Mouse (Mus musculus): ENCODE measurements around the gene Rcn1. TPM values are rescaled to one million over a fixed set of nuclear protein-coding genes. Genes with fewer than 3 reads are reported as not detected.
A peak's percentile ranks its signal among the peaks of the same experiment; 100 is the strongest.

Rcn1 gene
- polyA plus RNA-seq, 1 experiment from 2014 or later = 61.2 TPM

DNA sequence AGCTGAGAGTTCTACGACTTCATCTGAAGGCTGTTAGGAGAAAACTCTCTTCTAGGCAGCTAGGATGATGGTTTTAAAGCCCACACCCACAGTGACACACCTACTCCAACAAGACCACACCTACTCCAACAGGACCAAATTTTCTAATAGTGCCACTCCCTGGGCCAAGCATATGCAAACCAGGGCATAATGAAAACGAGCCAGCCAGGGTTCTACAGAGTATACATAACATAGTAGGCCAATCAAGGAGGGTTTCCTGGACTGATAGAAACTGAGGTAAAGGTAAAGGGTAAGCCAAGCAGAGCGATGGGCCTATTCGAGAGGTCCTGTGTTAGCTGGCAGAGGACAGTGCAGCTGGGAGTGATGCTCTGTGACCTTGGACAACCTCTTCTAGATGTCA, 1.4 kb upstream of the Rcn1 start:
- WGBS = 90% methylated on average over 4 of the region's 4 CpGs

DNA sequence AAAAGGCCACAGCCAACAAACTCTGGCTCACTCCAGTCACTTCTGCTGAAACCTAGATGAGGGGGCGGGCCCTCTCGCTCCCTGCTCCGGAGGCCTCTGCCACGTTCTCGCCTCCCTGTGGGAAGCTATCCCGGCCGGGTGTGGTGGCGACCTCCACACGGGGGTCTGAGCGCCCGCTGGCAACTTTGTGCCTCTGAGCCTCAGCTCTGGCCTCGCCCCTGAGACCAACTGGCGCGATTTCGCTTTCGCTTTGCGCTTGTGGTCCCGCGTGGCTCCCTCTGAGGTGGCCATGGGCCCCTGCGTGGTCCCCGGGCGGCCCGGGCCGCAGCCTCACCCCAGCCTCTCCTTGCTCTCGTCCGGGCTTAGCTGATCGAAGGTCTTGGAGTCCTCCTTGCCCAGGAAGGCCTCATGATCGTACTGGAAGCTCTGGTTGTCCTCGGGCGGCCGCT, 459 bp downstream of the Rcn1 start:
- peak; percentile 52 for ATAC-seq (ENCODE audit: low FRiP score)
- H3K27me3 ChIP-seq (ENCODE audit: control insufficient read depth, insufficient read depth, low read length) = peaks cover 14% of the 10 kb centered on the region; the same call in 1 of the 2 replicates

More for the DNA sequence above, 1.4 kb upstream of the Rcn1 start:
- H3K4me3 ChIP-seq (replicated peaks; ENCODE audit: low read length) = no peak overlapping the region
- no peak overlapping the region for H3K27ac ChIP-seq
- H3K9me3 ChIP-seq (ENCODE audit: control insufficient read depth, low read length) = no peaks in the 10 kb centered on the region
- H3K27me3 ChIP-seq (ENCODE audit: control insufficient read depth, insufficient read depth, low read length) = peaks cover 14% of the 10 kb centered on the region; the same call in 1 of the 2 replicates
- H3K9ac ChIP-seq = no peak overlapping the region
- H3K4me1 ChIP-seq (replicated peaks; ENCODE audit: control insufficient read depth, insufficient read depth, low read length) = no peaks in the 10 kb centered on the region
- no peaks in the 10 kb centered on the region for H3K36me3 ChIP-seq (replicated peaks; ENCODE audit: control insufficient read depth, insufficient read depth)
- ATAC-seq (ENCODE audit: low FRiP score) (no peak), DNase-seq (ENCODE audit: low spot score) (no peak)
- no peak overlapping the region for H3K4me2 ChIP-seq (replicated peaks)

DNA sequence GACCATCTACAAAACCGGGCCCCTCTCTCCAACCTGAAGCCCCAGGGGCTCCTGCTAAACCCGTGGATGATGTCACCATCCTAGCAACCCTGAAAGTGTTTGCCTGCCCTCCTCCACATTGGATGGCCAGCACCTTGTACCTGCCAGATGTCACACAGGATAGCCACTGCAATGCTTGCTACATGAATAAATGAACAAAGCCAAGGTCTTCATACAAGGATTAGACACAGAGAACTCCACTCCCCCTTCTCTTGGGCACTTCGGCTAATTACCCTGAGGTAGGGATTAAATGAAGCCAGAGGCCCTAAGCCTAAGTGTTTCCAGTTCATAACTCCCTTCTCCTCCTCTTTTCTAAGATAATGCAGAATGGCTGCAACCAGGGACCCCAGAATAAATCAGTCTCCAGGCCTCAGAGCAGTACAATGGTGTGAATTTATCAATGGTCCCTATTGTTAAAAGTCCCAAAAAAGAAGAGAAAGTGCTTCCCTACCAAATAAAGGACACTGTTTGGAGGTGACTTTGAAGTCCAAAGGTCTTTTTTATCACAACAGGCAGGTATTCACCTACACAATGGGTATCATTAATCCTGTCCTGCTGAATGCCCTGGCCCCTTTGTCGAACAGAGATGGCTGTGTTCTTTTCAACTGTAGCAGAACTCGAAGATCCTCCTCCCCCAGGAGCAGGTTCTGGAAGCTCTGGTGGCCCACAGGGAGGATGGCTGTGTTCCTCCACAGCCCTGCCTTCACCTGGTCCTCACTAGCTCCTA, 1.5 kb downstream of the Rcn1 start:
- no peaks in the 10 kb centered on the region for H3K9me3 ChIP-seq (ENCODE audit: control insufficient read depth, low read length)
- peak overlapping the region; percentile 79; the same call in 1 of the 2 replicates for H3K27ac ChIP-seq
- no peaks in the 10 kb centered on the region for H3K4me1 ChIP-seq (replicated peaks; ENCODE audit: control insufficient read depth, insufficient read depth, low read length)
- 37% methylated on average over 5 of the region's 5 CpGs for WGBS
- DNase-seq (ENCODE audit: low spot score) (no peak), ATAC-seq (ENCODE audit: low FRiP score) (no peak)
- 0 out of 2 replicates have a peak overlapping the region, but pooled peaks have one; percentile 77 for H3K9ac ChIP-seq
- peak overlapping the region; percentile 66 for H3K4me3 ChIP-seq (replicated peaks; ENCODE audit: low read length)
- H3K27me3 ChIP-seq (ENCODE audit: control insufficient read depth, insufficient read depth, low read length) = peaks cover 14% of the 10 kb centered on the region; the same call in 1 of the 2 replicates
- peaks cover 3% of the 10 kb centered on the region; the same call in 1 of the 2 replicates for H3K36me3 ChIP-seq (replicated peaks; ENCODE audit: control insufficient read depth, insufficient read depth)
- peak overlapping the region; percentile 99 for H3K4me2 ChIP-seq (replicated peaks)

More for the DNA sequence above, 459 bp downstream of the Rcn1 start:
- Histone ChIP-seq H3K4me2 (replicated peaks) (peak overlapping the region; percentile 99), H3K9me3 (ENCODE audit: control insufficient read depth, low read length) (no peaks in the 10 kb centered on the region), H3K36me3 (replicated peaks; ENCODE audit: control insufficient read depth, insufficient read depth) (no peaks in the 10 kb centered on the region), H3K4me1 (replicated peaks; ENCODE audit: control insufficient read depth, insufficient read depth, low read length) (no peaks in the 10 kb centered on the region), H3K9ac (peak overlapping the region; percentile 77), H3K27ac (peak overlapping the region; percentile 79), H3K4me3 (replicated peaks; ENCODE audit: low read length) (peak overlapping the region; percentile 66)
- WGBS = 2% methylated on average over 31 of the region's 31 CpGs
- no peak for DNase-seq (ENCODE audit: low spot score)

DNA sequence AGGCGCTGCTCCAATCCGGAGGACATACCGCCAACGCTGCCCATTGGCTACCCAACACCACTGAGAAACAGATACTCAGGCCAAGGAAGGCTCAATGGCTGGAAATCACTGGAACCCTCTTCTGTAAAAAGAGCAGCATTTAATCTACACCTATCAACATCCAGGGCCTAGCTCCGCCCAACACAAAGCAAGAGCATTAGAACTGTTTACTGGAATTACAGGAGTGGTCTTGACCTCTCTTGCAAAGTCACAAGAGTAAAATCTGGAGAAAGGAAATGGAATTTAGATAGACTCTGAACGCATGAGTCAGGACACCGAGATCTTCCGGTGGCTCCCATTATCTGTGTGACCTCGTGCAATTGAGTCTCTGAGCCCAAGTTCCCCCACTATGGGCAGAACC, 3.1 kb downstream of the Rcn1 start:
- no peak overlapping the region for H3K4me3 ChIP-seq (replicated peaks; ENCODE audit: low read length)
- H3K9me3 ChIP-seq (ENCODE audit: control insufficient read depth, low read length) = no peaks in the 10 kb centered on the region
- WGBS = 96% methylated on average over 9 of the region's 9 CpGs

DNA sequence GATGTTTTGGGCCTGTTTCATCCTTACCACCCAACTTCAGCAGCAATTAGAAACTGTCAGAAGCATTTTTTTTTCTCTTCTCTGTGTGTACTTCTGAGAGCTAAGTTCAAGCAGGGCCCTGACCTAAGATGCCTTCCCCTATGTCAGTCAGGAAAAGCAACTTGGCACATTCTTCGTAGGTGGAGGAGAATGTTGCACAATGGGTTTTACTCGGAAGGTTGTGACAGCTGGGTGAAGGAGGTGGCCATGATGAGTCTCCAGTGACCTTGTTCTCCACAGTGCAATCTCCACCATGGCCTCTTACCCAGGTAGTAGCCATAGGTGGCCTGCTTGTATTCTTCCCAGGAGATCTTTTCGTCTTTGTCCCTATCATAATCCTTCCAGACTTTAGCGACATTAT, 4.7 kb downstream of the Rcn1 start:
- Histone ChIP-seq H3K36me3 (replicated peaks; ENCODE audit: control insufficient read depth, insufficient read depth) (peaks cover 3% of the 10 kb centered on the region; the same call in 1 of the 2 replicates), H3K27me3 (ENCODE audit: control insufficient read depth, insufficient read depth, low read length) (peaks cover 11% of the 10 kb centered on the region; the same call in 1 of the 2 replicates), H3K9me3 (ENCODE audit: control insufficient read depth, low read length) (no peaks in the 10 kb centered on the region), H3K4me2 (replicated peaks) (no peak overlapping the region), H3K27ac (no peak overlapping the region), H3K4me3 (replicated peaks; ENCODE audit: low read length) (no peak overlapping the region), H3K4me1 (replicated peaks; ENCODE audit: control insufficient read depth, insufficient read depth, low read length) (no peaks in the 10 kb centered on the region), H3K9ac (no peak overlapping the region)
- no peak for ATAC-seq (ENCODE audit: low FRiP score)
- WGBS = 95% methylated on average over 4 of the region's 4 CpGs
- no peak for DNase-seq (ENCODE audit: low spot score)

More for the DNA sequence above, 3.1 kb downstream of the Rcn1 start:
- no peak overlapping the region for H3K9ac ChIP-seq
- peaks cover 3% of the 10 kb centered on the region; the same call in 1 of the 2 replicates for H3K36me3 ChIP-seq (replicated peaks; ENCODE audit: control insufficient read depth, insufficient read depth)
- no peak for ATAC-seq (ENCODE audit: low FRiP score)
- no peak overlapping the region for H3K4me2 ChIP-seq (replicated peaks)
- no peak overlapping the region for H3K27ac ChIP-seq
- H3K27me3 ChIP-seq (ENCODE audit: control insufficient read depth, insufficient read depth, low read length) = peaks cover 14% of the 10 kb centered on the region; the same call in 1 of the 2 replicates
- DNase-seq (ENCODE audit: low spot score) = no peak
- H3K4me1 ChIP-seq (replicated peaks; ENCODE audit: control insufficient read depth, insufficient read depth, low read length) = no peaks in the 10 kb centered on the region

DNA sequence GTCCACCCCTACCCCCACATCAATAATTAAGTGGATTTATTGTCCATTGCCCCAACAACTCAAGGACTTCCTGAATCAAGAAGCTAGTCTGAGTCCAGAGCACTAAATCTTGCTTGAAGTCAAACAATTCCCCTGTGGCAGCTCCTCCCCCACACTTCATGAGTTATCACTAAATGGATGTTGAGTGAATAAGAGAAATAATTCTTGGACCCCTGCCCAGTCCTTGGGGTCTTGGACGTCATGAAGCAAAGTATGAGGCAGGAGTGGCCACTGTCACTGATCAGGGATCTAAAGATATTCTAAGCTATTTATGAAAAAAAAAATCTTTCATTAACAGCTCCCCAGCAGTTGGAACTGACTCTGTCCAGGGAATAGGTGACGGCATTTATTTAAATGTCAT, 6.6 kb downstream of the Rcn1 start:
- no peak for DNase-seq (ENCODE audit: low spot score)
- ATAC-seq (ENCODE audit: low FRiP score) = no peak
- H3K27me3 ChIP-seq (ENCODE audit: control insufficient read depth, insufficient read depth, low read length) = peaks cover 2% of the 10 kb centered on the region; the same call in 1 of the 2 replicates
- no peak overlapping the region for H3K27ac ChIP-seq
- no peaks in the 10 kb centered on the region for H3K4me1 ChIP-seq (replicated peaks; ENCODE audit: control insufficient read depth, insufficient read depth, low read length)
- no peak overlapping the region for H3K9ac ChIP-seq
- WGBS = 65% methylated on average over 2 of the region's 2 CpGs
- no peaks in the 10 kb centered on the region for H3K9me3 ChIP-seq (ENCODE audit: control insufficient read depth, low read length)
- no peak overlapping the region for H3K4me2 ChIP-seq (replicated peaks)
- H3K36me3 ChIP-seq (replicated peaks; ENCODE audit: control insufficient read depth, insufficient read depth) = peaks cover 3% of the 10 kb centered on the region; the same call in 1 of the 2 replicates
- H3K4me3 ChIP-seq (replicated peaks; ENCODE audit: low read length) = no peak overlapping the region

DNA sequence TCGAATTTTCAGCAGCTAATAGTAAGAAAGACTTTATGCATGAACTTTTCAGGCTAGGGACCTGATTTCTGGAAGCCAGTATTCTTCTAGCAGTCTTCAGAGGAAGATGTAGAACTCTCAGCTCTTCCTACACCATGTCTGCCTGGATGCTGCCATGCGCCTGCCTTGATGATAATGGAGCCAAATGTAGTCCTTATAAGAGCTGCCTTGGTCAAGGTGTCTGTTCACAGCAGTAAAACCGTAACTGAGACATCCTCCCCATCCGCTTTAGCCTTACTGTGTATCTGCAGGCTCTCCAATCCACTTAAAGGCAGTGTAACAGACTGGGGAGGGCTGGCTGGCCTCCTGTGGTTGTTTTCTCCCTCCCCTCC, 7.7 kb downstream of the Rcn1 start:
- Histone ChIP-seq H3K9ac (no peak overlapping the region), H3K4me1 (replicated peaks; ENCODE audit: control insufficient read depth, insufficient read depth, low read length) (no peaks in the 10 kb centered on the region), H3K27ac (no peak overlapping the region), H3K36me3 (replicated peaks; ENCODE audit: control insufficient read depth, insufficient read depth) (peaks cover 5% of the 10 kb centered on the region; the same call in 1 of the 2 replicates), H3K27me3 (ENCODE audit: control insufficient read depth, insufficient read depth, low read length) (no peaks in the 10 kb centered on the region), H3K9me3 (ENCODE audit: control insufficient read depth, low read length) (no peaks in the 10 kb centered on the region), H3K4me2 (replicated peaks) (no peak overlapping the region), H3K4me3 (replicated peaks; ENCODE audit: low read length) (no peak overlapping the region)
- ATAC-seq (ENCODE audit: low FRiP score) (no peak), DNase-seq (ENCODE audit: low spot score) (no peak)
- 89% methylated on average over 4 of the region's 4 CpGs for WGBS

DNA sequence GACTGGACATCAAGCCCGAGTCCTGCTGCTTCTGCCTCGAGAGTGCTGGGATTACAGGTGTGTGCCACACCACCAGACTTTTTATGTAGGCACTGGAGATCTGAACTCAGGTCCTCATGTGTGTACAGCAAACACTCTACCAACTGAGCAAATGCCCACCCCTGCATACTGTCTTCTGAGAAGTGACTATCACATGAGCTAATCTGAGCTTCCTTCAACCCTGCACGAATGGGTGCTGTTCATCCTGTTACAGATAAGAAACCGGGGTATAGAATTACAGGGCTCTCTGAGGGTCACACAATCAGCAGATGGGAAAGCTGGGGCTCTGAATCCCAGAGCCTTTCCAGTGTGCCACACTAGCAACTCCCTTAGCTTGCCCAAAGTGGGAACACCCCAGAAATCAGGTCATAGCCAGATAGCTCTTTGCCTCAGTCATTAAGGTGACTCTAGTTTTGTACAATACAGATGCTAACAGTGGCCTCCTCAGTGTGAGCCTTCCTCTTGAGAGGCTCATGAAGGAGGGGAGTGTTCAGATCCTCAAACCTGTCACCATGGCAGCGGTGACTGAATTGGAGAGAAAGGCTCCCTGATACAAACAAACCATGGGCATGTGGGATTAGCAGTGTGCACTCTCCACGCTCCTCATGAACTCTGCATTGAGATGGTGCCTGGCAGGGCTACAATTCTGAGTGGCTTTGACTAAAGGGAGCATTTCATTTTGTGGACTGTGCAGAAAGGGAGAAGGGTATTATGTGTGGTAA, 8.3 kb downstream of the Rcn1 start:
- Histone ChIP-seq H3K9me3 (ENCODE audit: control insufficient read depth, low read length) (no peaks in the 10 kb centered on the region), H3K36me3 (replicated peaks; ENCODE audit: control insufficient read depth, insufficient read depth) (peaks cover 9% of the 10 kb centered on the region; the same call in 1 of the 2 replicates), H3K4me3 (replicated peaks; ENCODE audit: low read length) (no peak overlapping the region), H3K4me2 (replicated peaks) (no peak overlapping the region), H3K9ac (no peak overlapping the region), H3K27ac (no peak overlapping the region), H3K4me1 (replicated peaks; ENCODE audit: control insufficient read depth, insufficient read depth, low read length) (no peaks in the 10 kb centered on the region), H3K27me3 (ENCODE audit: control insufficient read depth, insufficient read depth, low read length) (no peaks in the 10 kb centered on the region)
- DNase-seq (ENCODE audit: low spot score) (no peak), ATAC-seq (ENCODE audit: low FRiP score) (peak; percentile 51; the same call in 1 of the 2 replicates)
- 85% methylated on average over 6 of the region's 6 CpGs for WGBS

Measured in hindbrain, embryonic 14.5 days (tissue).